Mouse (Mus musculus) lung, adult 2 months (tissue): ENCODE measurements around the gene Lst1. TPM values are rescaled to one million over a fixed set of nuclear protein-coding genes. Genes with fewer than 3 reads are reported as not detected.
A peak's percentile ranks its signal among the peaks of the same experiment; 100 is the strongest.

Experiments used
- DNase-seq: peaks from one replicate; pipeline ENCODE4 v3.0.0; 2022
- H3K4me1 ChIP-seq: fragments of 200-500 bp; 2 replicates; pipeline ENCODE4 v1.6.1; 2011; ENCODE audit warnings: low read length; ENCODE audit not compliant: control insufficient read depth, insufficient read depth
- H3K4me3 ChIP-seq: fragments of 200-500 bp; replicated peaks from 2 replicates; pipeline ENCODE3; 2011; ENCODE audit warnings: low read depth, mild to moderate bottlenecking, control low read depth, low read length; ENCODE audit errors: extremely low read depth
- CTCF ChIP-seq: fragments of 200-500 bp; IDR thresholded peaks from 2 replicates; pipeline ENCODE4 v1.5.1; 2011; ENCODE audit warnings: mild to moderate bottlenecking, low read length, control low read depth; ENCODE audit not compliant: insufficient read depth
- POLR2A ChIP-seq: fragments of 200-500 bp; IDR thresholded peaks from 2 replicates; pipeline ENCODE4 v1.6.1; 2011; ENCODE audit warnings: low read depth, mild to moderate bottlenecking, control low read depth, low read length, borderline replicate concordance; ENCODE audit errors: extremely low read depth
- WGBS: fragments of 180-500 bp; shearing (Covaris S2); methylation state at CpG from one replicate; pipeline ENCODE4 v1.1.7; 2018; 5-methylcytosine and 5-hydroxymethylcytosine counted together
- polyA plus RNA-seq: library from polyadenylated mRNA; depleted of rRNA; stranded (reverse); fragments of >200 nt; gene quantifications from 2 replicates; pipeline ENCODE4 v1.2.3, GENCODE M21; 2012

Gene Lst1
- polyA plus RNA-seq, 1 experiment, result 37.0 TPM

- no peak overlapping the region for H3K4me3 ChIP-seq
- peaks cover 6% of the 10 kb centered on the region for H3K4me1 ChIP-seq
- TF ChIP-seq POLR2A (no peak), CTCF (no peak)
- DNase-seq, result no peak
- WGBS, result 53% methylated on average over 8 of the region's 8 CpGs
These were observed 10.7 kb upstream of the Lst1 start for GRCm38 (mm10) chr17:35198946-35199345.

GRCm38 (mm10) chr17:35198029-35198428 lies 9.8 kb upstream of the Lst1 start:
- TF ChIP-seq POLR2A, result no peak
- no peak for TF ChIP-seq CTCF
- DNase-seq, result no peak
- WGBS, result 65% methylated on average over 7 of the region's 7 CpGs
- Histone ChIP-seq H3K4me1 (peaks cover 6% of the 10 kb centered on the region), H3K4me3 (no peak overlapping the region)

- DNase-seq, result no peak
- 40% methylated on average over 6 of the region's 6 CpGs for WGBS
- Histone ChIP-seq H3K4me3 (no peak overlapping the region), H3K4me1 (peaks cover 6% of the 10 kb centered on the region)
- TF ChIP-seq POLR2A (no peak), CTCF (no peak)
These were observed 8.9 kb upstream of the Lst1 start for GRCm38 (mm10) chr17:35197126-35197525.

- DNase-seq, result no peak
- H3K4me1 ChIP-seq, result peaks cover 6% of the 10 kb centered on the region
- 27% methylated on average over 9 of the region's 9 CpGs for WGBS
- H3K4me3 ChIP-seq, result no peak overlapping the region
- TF ChIP-seq POLR2A, result no peak
- no peak for TF ChIP-seq CTCF
These were observed 8.0 kb upstream of the Lst1 start for GRCm38 (mm10) chr17:35196321-35196641.

GRCm38 (mm10) chr17:35195631-35196320 lies 7.5 kb upstream of the Lst1 start:
- WGBS, result 1% methylated on average over 66 of the region's 66 CpGs
- peaks cover 6% of the 10 kb centered on the region for H3K4me1 ChIP-seq
- peak overlapping the region; percentile 45 for H3K4me3 ChIP-seq
- DNase-seq, result peak; percentile 83
- TF ChIP-seq POLR2A, result no peak
- peak; percentile 75 for TF ChIP-seq CTCF

- 43% methylated on average over 19 of the region's 19 CpGs for WGBS
- DNase-seq, result no peak
- 0 out of 2 replicates have a peak, but pooled peaks have one; percentile 6 for TF ChIP-seq CTCF
- TF ChIP-seq POLR2A, result no peak
- Histone ChIP-seq H3K4me3 (peak overlapping the region; percentile 45), H3K4me1 (peaks cover 6% of the 10 kb centered on the region)
These were observed 6.8 kb upstream of the Lst1 start for GRCm38 (mm10) chr17:35194844-35195630.

GRCm38 (mm10) chr17:35193881-35194843 lies 5.9 kb upstream of the Lst1 start, which contains the start of gene Ltb:
TSS of gene Ltb (plus strand) at chr17:35194439.
- H3K4me3 ChIP-seq, result peak within 1 kb of the TSS; percentile 45
- TF ChIP-seq POLR2A (no peak), CTCF (no peak)
- WGBS, result 45% methylated on average over 28 of the region's 28 CpGs
- peaks cover 6% of the 10 kb centered on the region for H3K4me1 ChIP-seq
- DNase-seq, result no peak

- 80% methylated on average over 5 of the region's 5 CpGs for WGBS
- peaks cover 6% of the 10 kb centered on the region for H3K4me1 ChIP-seq
- no peak overlapping the region for H3K4me3 ChIP-seq
- TF ChIP-seq POLR2A, result no peak
- TF ChIP-seq CTCF, result no peak
- no peak for DNase-seq
These were observed 4.7 kb upstream of the Lst1 start for GRCm38 (mm10) chr17:35192924-35193323.

GRCm38 (mm10) chr17:35191723-35192122 lies 3.5 kb upstream of the Lst1 start:
- peaks cover 6% of the 10 kb centered on the region for H3K4me1 ChIP-seq
- no peak overlapping the region for H3K4me3 ChIP-seq
- 76% methylated on average over 2 of the region's 2 CpGs for WGBS
- DNase-seq, result no peak
- TF ChIP-seq POLR2A (no peak), CTCF (0 out of 2 replicates have a peak, but pooled peaks have one; percentile 10)
